Mouse (Mus musculus) myocyte (in vitro differentiated cells): Measurements from ENCODE around the gene Ndc1.

Experiments
- E2F4 ChIP-seq: IDR thresholded peaks from one replicate; pipeline ENCODE4 v1.6.1; 2011; ENCODE audit warnings: mild to moderate bottlenecking, control low read depth, moderate library complexity; ENCODE audit not compliant: insufficient read depth
- POLR2A ChIP-seq: IDR thresholded peaks from one replicate; pipeline ENCODE4 v1.6.1; 2011; ENCODE audit warnings: low read depth, mild to moderate bottlenecking, control low read depth, moderate library complexity; ENCODE audit not compliant: insufficient read length
- TCF3 ChIP-seq: IDR thresholded peaks from one replicate; pipeline ENCODE4 v1.6.1; 2011; ENCODE audit warnings: low read depth, control low read depth; ENCODE audit not compliant: insufficient read length
- USF1 ChIP-seq: IDR thresholded peaks from one replicate; pipeline ENCODE4 v1.6.1; 2011; ENCODE audit warnings: low read depth, mild to moderate bottlenecking, control low read depth, moderate library complexity

DNA sequence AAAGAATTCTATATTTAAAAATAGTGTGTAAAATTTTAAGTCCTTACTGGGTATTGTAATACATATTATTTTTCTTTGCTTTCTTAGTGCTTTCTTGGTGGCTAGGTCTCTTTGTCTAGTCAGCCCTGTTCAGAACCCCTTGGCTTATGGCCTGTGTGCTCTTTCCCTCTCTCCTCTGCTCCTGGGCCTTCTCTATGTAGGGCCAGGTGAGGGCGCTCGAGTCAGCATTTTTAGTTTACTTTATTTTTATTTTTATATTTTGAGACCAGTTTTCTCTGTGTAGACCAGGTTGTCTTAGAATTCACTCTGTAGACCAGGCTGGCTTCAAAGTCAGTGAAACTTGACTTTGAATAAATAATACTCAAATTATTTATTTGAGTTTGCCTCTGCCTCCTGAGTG, 4.7 kb downstream of the Ndc1 start:
- TF ChIP-seq POLR2A (no peak), TCF3 (no peak), USF1 (no peak), E2F4 (no peak)
